Mouse (Mus musculus) colon, adult 2 months (tissue): ENCODE results near the gene Gm26566. TPM values are rescaled to one million over a fixed set of nuclear protein-coding genes. Genes with fewer than 3 reads are reported as not detected.

Source experiments
- polyA plus RNA-seq: library from polyadenylated mRNA; depleted of rRNA; stranded (reverse); fragments of >200 nt; gene quantifications from 2 replicates; pipeline ENCODE4 v1.2.3, GENCODE M21; 2012; rRNA removed

The Gm26566 gene
- polyA plus RNA-seq, result 0.15 and 0.44 TPM in 2 replicates

DNA sequence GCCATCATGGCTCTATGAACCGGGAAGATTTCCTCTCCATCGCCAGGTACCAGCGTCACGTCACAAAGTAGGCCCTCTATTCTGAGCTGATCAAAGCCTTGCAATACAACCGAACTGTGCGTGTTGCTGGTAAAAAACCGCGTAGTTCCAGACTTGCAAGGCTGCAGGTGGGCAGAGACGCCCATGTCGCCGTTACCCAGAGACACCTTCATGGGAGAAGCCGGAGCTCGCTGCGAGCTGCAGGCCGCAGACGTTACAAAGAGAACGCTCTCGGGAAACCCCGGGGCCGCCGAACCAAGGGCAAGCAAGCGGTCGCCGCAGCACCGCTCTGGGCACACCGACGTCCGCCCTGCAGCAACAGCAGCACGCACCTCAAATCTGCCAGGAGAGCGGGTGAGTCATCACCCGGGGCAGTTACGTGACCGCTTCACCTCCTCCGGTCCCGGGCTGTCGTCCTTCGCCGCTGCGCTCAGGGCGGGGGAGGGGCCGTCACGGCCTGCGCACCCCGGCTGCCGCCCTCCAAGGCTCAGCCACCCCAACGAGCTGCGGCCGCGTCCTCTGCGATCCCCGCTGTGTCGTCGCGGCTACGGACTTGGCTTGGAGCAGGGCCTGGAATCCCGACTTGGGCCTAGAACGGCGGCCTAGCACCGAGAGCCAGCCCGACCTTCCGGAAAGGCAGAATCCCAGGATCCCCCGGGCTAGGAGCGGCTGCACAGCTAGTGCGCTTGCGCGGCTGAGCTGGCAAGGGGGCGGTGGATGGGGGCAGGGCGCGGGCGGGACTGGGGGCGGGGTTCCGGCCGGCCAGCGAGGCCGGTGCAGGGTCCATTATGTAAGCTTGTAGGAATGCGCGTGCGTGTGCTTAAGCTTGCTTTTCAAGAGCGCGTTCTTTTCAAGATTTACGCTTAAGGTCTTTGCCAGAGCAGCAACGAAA is at the start of gene Gm26566, which contains the start of gene Klhl9:
Gm26566 (plus strand) TSS at position 15 of the 931 bp plus-strand sequence.
Klhl9 (minus strand) TSS at position 675 of the 931 bp plus-strand sequence.

DNA sequence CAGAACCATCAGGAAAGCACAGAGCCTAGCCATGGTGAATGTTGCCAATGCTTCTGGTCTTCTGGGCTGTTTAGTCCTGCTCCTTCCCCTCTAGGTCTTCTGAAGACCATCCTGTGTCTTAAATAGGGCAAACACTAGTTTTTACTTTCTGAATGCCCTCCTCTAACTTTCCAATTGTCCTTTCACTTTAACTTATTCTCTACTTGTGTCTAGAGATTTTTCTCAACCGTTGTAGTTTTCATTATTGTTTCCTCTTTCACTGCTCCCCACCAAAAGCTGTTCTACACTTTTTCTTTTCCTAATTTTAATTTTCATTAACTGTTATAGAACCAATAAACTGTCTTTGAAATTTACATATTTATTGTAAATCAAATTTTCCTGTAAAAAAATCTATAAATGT is 44.8 kb upstream of the Gm26566 start, which contains the start of gene Ifna16:
Ifna16 (minus strand) TSS at position 101 of the 400 bp plus-strand sequence.

DNA sequence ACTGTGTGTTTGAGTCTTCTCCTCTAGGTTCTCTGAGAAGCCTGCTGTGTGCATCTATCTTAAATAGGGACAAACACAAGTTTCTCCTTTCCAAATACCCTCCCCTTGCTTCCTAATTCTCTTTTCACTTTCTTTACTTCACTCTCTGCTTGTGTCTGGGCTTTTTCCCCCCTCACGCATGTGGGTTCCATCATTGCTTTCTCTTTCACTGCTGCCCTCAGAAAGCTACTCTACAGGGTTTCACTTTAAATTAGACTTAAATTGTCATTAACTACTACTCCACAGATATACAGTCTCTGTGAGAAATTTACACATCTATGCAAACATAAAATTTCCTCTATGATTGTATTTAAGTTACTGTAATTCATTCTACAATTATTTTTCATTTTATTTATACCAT is 37.8 kb upstream of the Gm26566 start, which contains the start of gene Ifna2:
Ifna2 (minus strand) TSS at position 101 of the 400 bp plus-strand sequence.

DNA sequence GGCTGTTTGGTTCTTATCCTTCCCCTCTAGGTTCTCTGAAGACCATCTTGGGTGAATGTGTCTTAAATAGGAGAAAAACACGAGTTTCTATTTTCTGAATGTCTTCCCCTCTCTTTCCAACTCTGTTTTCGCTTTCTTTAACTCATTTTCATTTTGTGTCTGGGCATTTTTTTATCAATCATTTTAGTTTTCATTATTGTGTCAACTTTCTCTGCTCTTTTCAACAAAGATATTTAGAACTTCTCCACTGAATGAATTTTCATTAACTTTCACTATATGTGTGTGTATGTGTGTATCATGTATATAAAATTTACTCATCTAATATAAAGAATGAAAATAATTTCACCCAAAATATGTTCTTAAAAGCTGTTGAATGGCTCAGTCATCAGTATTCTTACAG is 30.3 kb upstream of the Gm26566 start, which contains the start of gene Ifnab:
Ifnab (minus strand) TSS at position 101 of the 400 bp plus-strand sequence.

GRCm38 (mm10) chr4:88754818-88755340 is 33.3 kb downstream of the Gm26566 start, which contains the start of gene Gm13271:
Gene Gm13271 (plus strand): TSS chr4:88754868.

GRCm38 (mm10) chr4:88759610-88760268 is 38.1 kb downstream of the Gm26566 start, which contains the start of gene Gm13283:
Gene Gm13283 (plus strand): TSS chr4:88760119.

Other genes starting within 250 kb of the Gm26566 start
- gene Ifnb1, start 199.0 kb upstream of the Gm26566 start, polyA plus RNA-seq, result not detected in 2 replicates
- gene Ifna15, start 163.6 kb upstream of the Gm26566 start, polyA plus RNA-seq, result not detected in 2 replicates
- gene Ifna14, start 150.0 kb upstream of the Gm26566 start, polyA plus RNA-seq, result not detected in 2 replicates
- gene Ifna9, start 129.4 kb upstream of the Gm26566 start, polyA plus RNA-seq, result not detected in 2 replicates
- gene Ifna12, start 118.4 kb upstream of the Gm26566 start, polyA plus RNA-seq, result not detected in 2 replicates
- not detected in 2 replicates for gene C87499, start 87.4 kb upstream of the Gm26566 start, polyA plus RNA-seq
- gene Ifna13, start 77.3 kb upstream of the Gm26566 start, polyA plus RNA-seq, result not detected in 2 replicates
- gene Ifna16, start 44.9 kb upstream of the Gm26566 start, polyA plus RNA-seq, result not detected in 2 replicates
- gene Ifna2, start 37.9 kb upstream of the Gm26566 start, polyA plus RNA-seq, result not detected in 2 replicates
- not detected in 2 replicates for gene Ifnab, start 30.4 kb upstream of the Gm26566 start, polyA plus RNA-seq
- gene Klhl9, start 660 bp downstream of the Gm26566 start, polyA plus RNA-seq, result 17.9 and 18.2 TPM in 2 replicates
- not detected in 2 replicates for gene Gm13271, start 33.1 kb downstream of the Gm26566 start, polyA plus RNA-seq
- gene Gm13283, start 38.3 kb downstream of the Gm26566 start, polyA plus RNA-seq, result not detected in 2 replicates
- gene Gm13290, start 52.0 kb downstream of the Gm26566 start, polyA plus RNA-seq, result not detected in 2 replicates
- not detected in 2 replicates for gene Gm13289, start 55.1 kb downstream of the Gm26566 start, polyA plus RNA-seq
- gene Gm13272, start 58.0 kb downstream of the Gm26566 start, polyA plus RNA-seq, result not detected in 2 replicates
- gene Ifnz, start 60.3 kb downstream of the Gm26566 start, polyA plus RNA-seq, result not detected in 2 replicates
- not detected in 2 replicates for gene Gm13276, start 63.9 kb downstream of the Gm26566 start, polyA plus RNA-seq
- not detected in 2 replicates for gene Gm13277, start 66.8 kb downstream of the Gm26566 start, polyA plus RNA-seq
- gene Gm13278, start 69.7 kb downstream of the Gm26566 start, polyA plus RNA-seq, result not detected in 2 replicates
- gene Gm13275, start 72.7 kb downstream of the Gm26566 start, polyA plus RNA-seq, result not detected in 2 replicates
- gene Gm13279, start 75.6 kb downstream of the Gm26566 start, polyA plus RNA-seq, result not detected in 2 replicates
- not detected in 2 replicates for gene Gm13285, start 77.9 kb downstream of the Gm26566 start, polyA plus RNA-seq
- gene Gm13287, start 81.4 kb downstream of the Gm26566 start, polyA plus RNA-seq, result not detected in 2 replicates
- not detected in 2 replicates for gene Gm13288, start 83.7 kb downstream of the Gm26566 start, polyA plus RNA-seq
- gene Ifna7, start 94.4 kb downstream of the Gm26566 start, polyA plus RNA-seq, result not detected in 2 replicates
- not detected in 2 replicates for gene Ifna11, start 98.2 kb downstream of the Gm26566 start, polyA plus RNA-seq
- not detected in 2 replicates for gene Ifna6, start 105.6 kb downstream of the Gm26566 start, polyA plus RNA-seq
- gene Ifna5, start 113.7 kb downstream of the Gm26566 start, polyA plus RNA-seq, result not detected in 2 replicates
- gene Ifna4, start 120.1 kb downstream of the Gm26566 start, polyA plus RNA-seq, result not detected in 2 replicates
- not detected in 2 replicates for gene Ifna1, start 128.3 kb downstream of the Gm26566 start, polyA plus RNA-seq
- gene Ifne, start 158.4 kb downstream of the Gm26566 start, polyA plus RNA-seq, result not detected in 2 replicates